Mouse (Mus musculus): Measurements from ENCODE around the gene Tspan7. TPM values are rescaled to one million over a fixed set of nuclear protein-coding genes. Genes with fewer than 3 reads are reported as not detected.

Tspan7 gene
- polyA plus RNA-seq, 1 experiment from 2014 or later = 492 TPM

Other genes starting within 250 kb of the Tspan7 start
- gene Otc, start 232.9 kb upstream of the Tspan7 start, polyA plus RNA-seq (2015; fragmentation: Nextera tagmentation; extraction: Ambion mirVana) = 1.3 TPM in 1 of 2 replicates, not detected in the other
- 97.6 and 112 TPM in 2 replicates for gene Mid1ip1, start 229.9 kb downstream of the Tspan7 start, polyA plus RNA-seq (2015; fragmentation: Nextera tagmentation; extraction: Ambion mirVana)